Mouse (Mus musculus) lung, adult 2 months (tissue): Measurements from ENCODE around the gene Fuz.

Experiments used
- CTCF ChIP-seq: fragments of 200-500 bp; IDR thresholded peaks from 2 replicates; pipeline ENCODE4 v1.5.1; 2011; ENCODE audit warnings: mild to moderate bottlenecking, low read length, control low read depth; ENCODE audit not compliant: insufficient read depth
- POLR2A ChIP-seq: fragments of 200-500 bp; IDR thresholded peaks from 2 replicates; pipeline ENCODE4 v1.6.1; 2011; ENCODE audit warnings: low read depth, mild to moderate bottlenecking, control low read depth, low read length, borderline replicate concordance; ENCODE audit errors: extremely low read depth

DNA sequence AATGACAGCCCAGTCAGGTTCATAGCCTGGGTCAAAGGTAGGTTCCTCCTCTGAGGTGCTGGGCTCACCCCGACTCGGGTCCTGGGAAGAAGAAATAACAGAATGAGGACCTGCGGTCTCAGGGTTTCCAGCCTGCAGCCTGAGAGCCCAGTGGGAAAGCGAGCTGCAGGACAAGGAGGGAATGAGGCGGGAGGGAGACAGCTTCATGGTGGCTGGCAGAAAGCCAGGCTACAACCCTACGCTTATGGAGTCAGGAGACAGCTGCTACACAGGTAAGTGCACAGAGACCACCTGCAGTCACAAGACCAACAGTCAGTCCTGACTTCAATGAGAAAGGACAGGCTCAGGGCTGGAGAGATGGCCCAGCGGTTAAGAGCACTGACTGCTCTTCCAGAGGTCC, 49.1 kb upstream of the Fuz start:
- TF ChIP-seq CTCF (no peak), POLR2A (no peak)
